Mouse (Mus musculus): ENCODE results near the gene Stk11.
"Not testable (repeated sequence)": the region's sequence is repeated elsewhere in the genome, so short reads cannot be mapped to it uniquely, and the experiment has no call there.

GRCm38 (mm10) chr10:80166136-80166535 is 50.5 kb downstream of the Stk11 start:
- TF ChIP-seq CTCF (IDR thresholded peaks at IDR 0.05; ENCODE audit: low read depth, low read length); POLR2A (IDR thresholded peaks at IDR 0.05; ENCODE audit: borderline replicate concordance, low read depth, low read length): not testable (repeated sequence)

Measured in bone marrow macrophage, adult 2 months (primary cell).